Mouse (Mus musculus) ES-Bruce4 (cell line): ENCODE data around the gene Rcbtb2.

Experiments used
- CTCF ChIP-seq: IDR thresholded peaks from one replicate; pipeline ENCODE4 v1.8.1; 2011; ENCODE audit warnings: low read depth, low read length
- POLR2A ChIP-seq: IDR thresholded peaks from one replicate; pipeline ENCODE4 v1.8.1; 2011; ENCODE audit warnings: low read length; ENCODE audit not compliant: insufficient read depth

DNA sequence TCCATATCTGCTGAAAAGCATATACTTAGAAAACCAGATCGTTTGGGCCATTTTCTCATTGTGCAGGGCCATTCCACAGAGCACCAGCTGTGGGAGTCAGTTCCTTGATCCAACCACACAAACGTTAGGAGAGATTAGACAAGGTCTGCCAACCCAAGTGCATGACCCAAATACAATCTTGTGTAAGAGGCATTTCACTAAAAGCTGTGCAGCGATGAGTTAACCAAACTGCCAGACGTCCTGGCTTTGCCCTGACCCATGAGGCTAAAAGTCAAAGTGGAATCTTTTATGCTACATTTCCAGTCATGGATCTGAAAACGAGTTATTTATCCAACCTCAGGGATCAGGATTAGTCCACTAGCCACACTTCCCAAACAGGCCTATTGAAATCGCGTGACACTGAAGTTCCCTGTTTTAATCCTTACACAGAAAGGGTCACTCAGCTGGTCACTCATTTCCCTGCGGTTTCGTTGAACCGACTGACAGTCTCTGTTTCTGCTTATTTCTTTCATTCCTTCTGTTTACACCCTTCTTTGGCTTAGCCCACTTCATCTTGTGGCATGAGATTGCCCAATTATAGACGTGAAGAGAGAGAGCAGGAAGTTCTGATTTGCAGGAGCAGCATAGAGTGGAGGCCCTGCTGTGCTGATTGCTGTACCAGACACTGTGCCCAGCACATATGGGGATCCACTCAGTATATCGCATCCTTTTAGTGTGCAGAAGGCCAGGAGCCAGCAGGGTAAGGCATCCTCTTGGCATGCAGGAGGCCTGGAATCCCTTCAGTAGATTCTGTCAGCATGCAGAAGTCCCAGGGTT, 49.6 kb downstream of the Rcbtb2 start:
- TF ChIP-seq POLR2A, result no peak
- no peak for TF ChIP-seq CTCF
